Mouse (Mus musculus) large intestine, adult 2 months (tissue): ENCODE results near the gene Baiap2l1. TPM values are rescaled to one million over a fixed set of nuclear protein-coding genes. Genes with fewer than 3 reads are reported as not detected.

ENCODE experiments used
- DNase-seq: peaks from one replicate; pipeline ENCODE4 v3.0.0-alpha.2; 2012; ENCODE audit warnings: low read depth, low spot score
- WGBS: fragments of 180-500 bp; shearing (Covaris S2); methylation state at CpG from one replicate; pipeline ENCODE4 v1.1.7; 2018; 5-methylcytosine and 5-hydroxymethylcytosine counted together
- polyA plus RNA-seq: library from polyadenylated mRNA; depleted of rRNA; stranded (reverse); fragments of >200 nt; gene quantifications from 2 replicates; pipeline ENCODE4 v1.2.3, GENCODE M21; 2012

Baiap2l1 gene
- polyA plus RNA-seq, 1 experiment, result 37.1 TPM

DNA sequence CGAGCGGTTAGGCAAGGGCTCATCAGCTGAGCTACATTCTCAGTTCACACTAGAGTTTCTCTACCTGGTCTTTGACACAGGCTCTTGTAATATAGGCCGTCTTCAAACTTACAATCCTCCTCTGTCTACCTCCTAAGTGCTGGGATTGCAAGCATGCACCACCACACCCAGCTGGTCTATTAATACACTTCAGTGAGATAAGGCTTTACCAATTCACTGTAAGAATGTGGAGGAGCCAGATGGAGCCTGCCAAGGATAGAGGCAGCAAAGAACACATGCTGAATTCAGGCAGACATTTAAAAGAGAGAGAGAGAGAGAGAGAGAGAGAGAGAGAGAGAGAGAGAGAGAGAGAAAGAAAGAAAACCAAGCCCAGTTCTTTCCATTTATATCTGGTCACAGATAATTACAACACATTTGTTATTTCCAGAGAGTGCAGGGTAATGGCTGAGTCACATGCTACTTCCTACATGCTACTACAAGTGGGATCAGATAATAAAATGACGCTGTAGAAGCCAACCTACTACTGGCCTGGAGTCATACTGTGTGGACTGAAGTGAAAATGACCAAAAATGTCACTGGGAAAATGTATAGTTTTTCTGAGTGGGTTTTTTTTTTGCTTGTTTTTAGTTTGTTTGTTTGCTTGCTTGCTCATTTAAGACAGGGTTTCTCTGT lies 68.0 kb downstream of the Baiap2l1 start:
- 66% methylated on average over 4 of the region's 4 CpGs for WGBS

DNA sequence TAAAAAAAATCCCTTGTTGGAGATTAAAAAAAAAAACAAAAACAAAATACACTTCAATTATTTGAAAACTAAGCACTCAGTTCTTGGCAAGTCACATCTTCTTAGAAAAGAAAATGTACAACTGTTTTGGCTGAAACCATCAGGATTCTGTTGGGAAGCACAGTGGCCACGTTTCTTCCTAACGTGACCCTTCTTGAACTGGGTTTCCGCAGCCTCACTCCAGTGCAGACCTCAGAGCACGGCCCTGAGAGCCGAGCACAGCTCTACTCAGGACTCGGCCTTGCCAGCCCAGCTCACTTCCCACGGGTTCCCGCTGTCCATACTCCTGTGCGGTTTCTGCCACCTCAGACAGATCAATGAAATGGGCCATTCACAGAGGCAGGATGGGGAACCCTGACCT lies 69.5 kb downstream of the Baiap2l1 start:
- 88% methylated on average over 9 of the region's 9 CpGs for WGBS
- DNase-seq, result no peak

More for the DNA sequence above, 68.0 kb downstream of the Baiap2l1 start:
- DNase-seq, result no peak

DNA sequence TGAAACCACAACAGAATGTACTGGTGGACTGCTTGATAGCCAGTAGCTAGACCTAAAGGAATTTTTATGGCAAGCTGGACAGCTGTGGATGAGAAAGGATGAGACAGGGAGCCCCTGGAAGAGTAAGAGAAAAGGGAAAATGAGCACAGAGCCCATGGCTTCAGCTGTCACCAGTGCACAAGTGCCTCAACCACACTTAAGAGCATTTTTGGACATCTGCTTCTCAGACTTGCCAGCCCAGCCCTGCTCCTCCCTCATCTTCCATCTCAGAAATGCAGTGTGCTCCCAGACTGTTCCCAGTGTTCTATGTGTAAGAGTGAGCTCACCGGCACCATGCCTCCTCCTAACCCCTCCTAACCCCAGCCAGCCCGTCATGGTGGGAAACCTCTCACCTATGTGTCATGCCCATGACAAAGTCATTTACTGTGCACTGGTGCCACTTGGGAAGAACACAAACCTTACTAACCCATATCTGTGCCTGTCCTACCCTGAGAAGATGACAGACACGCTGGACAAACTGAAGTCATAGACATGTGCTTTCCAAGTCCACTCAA lies 70.6 kb downstream of the Baiap2l1 start:
- DNase-seq, result no peak
- 83% methylated on average over 3 of the region's 3 CpGs for WGBS

DNA sequence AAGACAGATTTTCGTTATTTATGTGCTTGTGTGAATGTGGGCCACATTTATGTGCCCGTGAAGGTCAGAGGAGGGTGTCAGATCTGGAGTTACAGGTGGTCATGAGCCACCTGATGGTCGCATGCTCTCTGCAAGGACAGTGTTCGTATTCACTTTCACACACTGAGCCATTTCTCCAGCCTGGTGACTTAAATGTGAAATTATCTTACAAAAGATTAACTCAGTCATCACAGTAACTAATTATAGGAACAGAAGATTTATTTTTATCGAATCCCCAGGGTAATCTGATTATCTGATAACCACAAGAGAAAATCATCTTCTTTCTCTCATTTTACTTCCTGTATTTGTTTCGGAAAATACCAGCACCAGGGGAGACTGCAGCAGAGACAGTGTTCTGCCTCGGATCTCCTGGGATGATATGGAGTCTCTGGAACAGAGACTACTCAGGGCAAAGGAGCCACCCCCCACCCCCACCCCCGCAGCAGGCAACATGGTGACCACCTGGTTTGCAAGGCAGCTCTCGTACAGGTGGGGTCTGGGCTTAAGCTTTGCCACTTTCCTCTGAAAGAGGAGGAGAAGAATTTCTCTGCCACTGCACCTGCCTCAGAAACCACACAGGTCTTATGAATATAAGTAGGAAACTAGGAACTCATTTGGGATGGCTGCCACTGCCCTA lies 71.2 kb downstream of the Baiap2l1 start:
- no peak for DNase-seq
- 74% methylated on average over 9 of the region's 9 CpGs for WGBS

DNA sequence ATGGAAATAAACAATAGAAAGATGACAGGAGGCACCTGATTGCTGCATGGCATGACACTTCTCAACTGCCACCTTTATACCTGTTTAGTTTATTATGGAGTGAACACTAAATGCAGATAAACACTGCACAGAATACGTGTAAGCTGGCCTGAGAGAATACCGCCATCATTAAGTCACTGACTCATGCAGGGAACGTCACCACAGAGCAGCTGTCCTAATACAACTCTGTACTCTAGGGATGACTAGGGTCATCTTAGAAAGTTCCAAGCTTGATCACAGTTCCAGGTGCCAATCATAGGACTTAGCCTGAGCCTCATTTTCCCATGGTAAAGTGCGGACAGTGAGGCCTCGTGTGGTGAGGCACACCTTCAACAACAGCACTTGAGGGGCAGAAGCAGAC lies 73.3 kb downstream of the Baiap2l1 start:
- 72% methylated on average over 5 of the region's 5 CpGs for WGBS
- no peak for DNase-seq

DNA sequence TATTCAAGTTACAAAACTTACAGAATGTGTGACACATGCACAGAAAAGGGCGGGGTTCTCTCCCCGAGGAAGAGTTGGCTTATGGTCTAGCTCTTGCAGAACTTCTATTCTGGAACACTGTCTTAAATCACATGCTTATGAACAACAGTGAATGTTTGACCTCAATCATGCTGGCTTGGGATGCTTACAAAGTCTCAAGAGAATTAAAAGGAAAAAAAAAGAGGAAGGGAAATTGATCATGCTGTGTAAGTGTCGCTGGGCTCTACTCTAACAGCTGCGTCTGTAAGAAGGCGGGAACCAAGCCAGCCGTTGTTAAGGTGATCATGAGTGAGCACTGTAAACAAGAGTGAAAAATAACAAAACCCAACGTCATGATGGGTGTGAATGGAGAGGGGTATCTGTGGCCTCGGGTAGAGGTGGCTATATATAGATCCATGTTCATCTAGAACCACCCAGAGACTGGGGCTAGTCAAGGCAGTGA lies 74.3 kb downstream of the Baiap2l1 start:
- WGBS, result 22% methylated on average over 8 of the region's 8 CpGs

DNA sequence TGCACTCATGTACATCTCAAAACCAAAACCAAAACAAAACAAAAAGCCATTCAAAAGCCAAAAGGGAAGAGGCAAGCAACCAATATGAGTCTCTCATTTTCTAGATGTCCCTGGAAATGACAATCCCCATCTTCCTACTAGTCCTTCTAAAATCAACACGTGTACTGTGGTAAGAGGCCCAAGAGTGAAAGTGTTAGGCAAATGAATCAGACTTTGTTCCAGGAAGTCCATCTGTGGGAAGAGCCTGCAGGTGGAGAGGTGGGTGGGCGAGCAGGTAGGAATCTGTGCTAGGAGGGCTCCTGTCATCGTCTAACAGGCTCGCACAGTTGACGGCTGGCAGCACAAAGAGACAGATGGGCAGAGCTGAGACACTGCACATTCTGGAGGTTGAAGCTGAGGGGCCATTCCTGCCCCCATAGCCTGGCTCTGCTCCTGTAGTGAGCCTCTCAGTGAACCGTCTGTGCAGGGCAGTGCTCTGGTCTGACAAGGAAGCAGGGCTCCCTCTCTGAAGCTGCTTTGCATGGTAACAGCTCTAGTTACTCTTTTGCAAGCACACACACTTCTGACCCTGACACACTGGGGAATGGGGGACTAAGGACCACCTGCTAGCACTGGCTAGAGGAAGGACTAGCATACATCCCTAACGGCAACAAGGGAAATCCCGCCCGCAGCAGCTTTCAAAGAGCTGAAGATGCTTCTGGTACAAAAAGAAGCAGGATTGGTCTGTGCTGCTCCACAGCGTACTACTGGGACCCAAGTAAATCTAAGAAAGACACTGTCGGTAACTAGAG lies 75.2 kb downstream of the Baiap2l1 start:
- DNase-seq, result no peak
- WGBS, result 58% methylated on average over 11 of the region's 11 CpGs

More for the DNA sequence above, 74.3 kb downstream of the Baiap2l1 start:
- no peak for DNase-seq

DNA sequence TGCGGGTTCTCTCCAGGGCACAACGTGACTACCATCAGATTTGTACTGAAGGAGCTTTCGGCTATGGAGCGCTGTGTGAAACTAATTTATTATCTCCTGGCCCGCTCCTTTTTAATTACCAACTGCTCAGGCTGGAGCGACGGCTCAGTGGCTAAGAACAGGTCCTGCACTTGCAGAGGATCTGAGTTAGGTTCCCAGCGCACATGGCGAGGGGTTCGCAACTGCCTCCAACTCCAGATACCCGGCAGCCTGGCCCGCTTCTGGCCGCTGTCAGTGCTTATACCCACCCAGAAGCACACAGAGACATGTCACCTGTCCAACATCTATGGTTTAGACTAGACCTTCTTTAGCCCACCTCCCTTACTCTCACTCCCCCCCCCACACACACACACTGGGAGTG lies 78.0 kb downstream of the Baiap2l1 start:
- WGBS, result 98% methylated on average over 13 of the region's 13 CpGs
- DNase-seq, result no peak

DNA sequence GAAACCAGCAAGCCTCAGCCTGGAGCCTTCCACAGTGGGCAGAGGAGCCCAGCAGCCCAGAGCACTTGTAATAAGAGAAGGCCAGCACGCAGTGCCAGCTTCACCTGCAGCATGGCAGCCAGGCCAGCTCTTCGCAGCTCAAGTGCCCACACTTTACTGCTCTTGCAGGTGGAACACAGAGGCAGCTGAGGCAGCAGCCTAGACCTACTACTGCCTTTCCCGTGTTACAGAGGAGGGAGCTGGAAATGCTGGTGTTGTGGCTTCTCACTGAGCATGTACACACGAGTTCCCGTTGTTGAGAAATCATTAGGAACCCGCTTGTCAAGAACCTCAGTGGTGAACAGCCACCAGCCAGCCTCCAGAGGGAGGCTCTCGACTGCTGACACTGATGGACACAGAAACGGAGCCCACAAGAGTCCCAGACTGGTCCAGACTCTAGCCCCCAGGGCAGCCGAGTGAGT lies 78.8 kb downstream of the Baiap2l1 start:
- no peak for DNase-seq
- 76% methylated on average over 9 of the region's 9 CpGs for WGBS

DNA sequence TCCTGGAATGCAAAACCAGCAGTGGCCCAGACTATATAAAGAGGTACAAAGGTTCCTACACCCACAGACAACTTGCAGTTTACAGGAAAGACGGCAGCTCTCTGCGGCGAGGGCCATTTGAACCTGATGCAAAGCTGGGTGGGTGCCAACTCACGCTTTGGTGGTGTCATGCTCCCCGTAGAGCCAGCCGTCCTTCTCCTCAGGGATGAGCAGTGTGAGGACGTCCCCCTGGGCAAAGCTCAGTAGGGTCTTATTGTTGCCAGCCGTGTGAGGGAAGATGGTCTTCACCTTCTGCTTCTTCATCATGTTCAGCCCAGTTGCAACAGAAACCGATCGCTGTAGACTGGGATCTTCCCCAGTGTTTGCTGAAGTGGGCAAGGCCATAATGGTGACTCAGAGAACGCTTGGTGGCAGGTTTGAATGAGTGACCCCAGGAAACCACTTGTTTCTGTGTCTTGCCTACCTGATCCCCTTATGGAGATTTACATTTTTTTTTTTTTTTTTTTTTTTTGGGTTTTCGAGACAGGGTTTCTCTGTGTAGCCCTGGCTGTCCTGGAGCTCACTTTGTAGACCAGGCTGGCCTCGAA lies 79.4 kb downstream of the Baiap2l1 start:
- WGBS, result 62% methylated on average over 12 of the region's 13 CpGs
- DNase-seq, result no peak

DNA sequence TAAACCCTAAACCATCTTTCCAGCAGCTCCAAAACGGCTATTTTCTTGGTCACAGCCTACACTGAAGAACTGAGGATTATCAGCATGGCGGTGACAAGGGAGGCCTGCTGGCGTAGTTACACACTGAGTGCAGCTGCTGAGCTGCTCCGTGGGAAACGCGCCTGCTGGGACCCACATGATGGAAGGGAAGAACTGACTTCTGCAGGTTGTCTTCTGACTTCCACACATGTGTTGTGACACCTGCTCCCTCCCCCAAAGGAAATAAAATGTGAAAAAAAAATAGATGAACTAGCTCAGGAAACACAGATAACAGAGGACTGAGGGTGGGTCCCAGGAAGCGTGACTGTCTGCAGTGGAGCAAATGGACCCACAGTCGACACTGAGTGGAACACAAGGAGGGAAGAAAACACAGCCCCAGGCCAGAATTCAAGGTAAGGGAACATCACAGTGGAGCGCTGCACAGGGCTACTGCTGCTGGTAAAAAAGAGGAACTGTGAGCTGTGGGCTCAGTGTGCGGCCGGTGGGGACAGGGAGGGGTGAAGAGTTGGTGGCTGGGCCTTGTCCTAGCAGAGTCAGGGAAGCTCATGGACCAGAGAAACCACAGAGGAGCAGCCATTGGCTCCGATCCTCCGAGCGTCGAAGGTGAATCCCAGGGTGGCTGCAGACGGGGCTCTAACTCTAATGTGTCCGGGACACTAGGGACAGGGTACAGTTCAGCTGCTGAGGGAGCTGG lies 80.8 kb downstream of the Baiap2l1 start:
- no peak for DNase-seq
- 81% methylated on average over 17 of the region's 17 CpGs for WGBS

DNA sequence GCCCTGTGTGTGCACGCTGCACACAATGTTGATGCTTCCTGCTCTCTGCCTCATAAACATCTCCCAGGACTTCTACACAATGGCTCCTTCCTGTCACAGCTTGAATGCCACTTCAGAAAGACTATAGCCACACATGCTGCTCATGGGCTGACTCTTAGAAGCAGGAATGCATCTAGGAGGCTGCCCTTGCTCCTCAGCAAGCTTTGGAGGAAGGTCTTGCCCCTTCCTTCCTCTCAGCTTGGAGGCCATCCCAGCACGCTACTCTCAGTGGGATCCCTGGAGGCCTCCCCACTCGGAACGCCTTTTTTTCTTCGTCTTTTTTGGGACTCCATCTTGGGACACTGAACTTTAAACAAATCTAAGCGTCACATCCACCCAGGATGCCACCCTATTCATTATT lies 83.0 kb downstream of the Baiap2l1 start:
- 83% methylated on average over 6 of the region's 6 CpGs for WGBS
- no peak for DNase-seq

DNA sequence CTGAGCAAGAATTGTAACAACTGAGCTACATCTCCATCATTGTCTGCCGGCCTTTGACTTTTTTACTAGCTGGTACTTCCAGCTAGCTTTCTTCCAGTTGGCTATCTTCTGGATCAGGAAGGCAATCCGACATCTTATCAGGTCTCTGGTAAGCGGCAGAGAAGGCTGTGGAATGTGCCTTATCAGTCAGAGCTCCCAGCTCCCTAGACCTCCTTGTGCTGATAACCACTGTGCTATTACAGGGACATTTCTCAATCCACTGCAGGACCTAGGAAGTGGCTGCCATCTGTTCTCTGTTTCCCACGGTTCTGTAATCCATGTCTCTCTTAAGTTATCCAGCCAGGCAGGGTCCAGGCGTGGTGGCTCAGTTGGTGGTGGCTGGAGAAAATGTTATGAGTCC lies 86.1 kb downstream of the Baiap2l1 start:
- DNase-seq, result no peak

DNA sequence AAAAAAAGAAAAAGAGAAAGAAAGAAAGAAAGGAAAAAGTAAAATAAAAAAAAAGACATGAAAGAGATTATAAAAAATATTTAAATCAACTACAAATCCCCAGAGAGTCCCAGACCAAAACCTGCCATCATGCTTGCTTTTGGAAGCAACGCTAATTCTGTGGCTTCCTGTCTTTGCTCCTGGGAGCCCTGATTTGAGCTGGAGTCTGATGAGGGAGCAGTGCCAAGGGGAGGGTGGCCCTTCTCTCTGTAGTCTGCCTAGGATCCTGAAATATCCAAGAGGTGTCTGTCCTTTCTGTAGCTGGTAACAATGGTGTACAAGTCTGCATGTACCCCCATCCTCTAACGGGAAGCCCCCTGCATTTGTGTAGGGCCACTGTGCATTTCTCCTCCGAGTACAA lies 86.8 kb downstream of the Baiap2l1 start:
- DNase-seq, result no peak
- 86% methylated on average over 3 of the region's 3 CpGs for WGBS

More for the DNA sequence above, 86.1 kb downstream of the Baiap2l1 start:
- WGBS, result 71% methylated on average over 5 of the region's 5 CpGs

DNA sequence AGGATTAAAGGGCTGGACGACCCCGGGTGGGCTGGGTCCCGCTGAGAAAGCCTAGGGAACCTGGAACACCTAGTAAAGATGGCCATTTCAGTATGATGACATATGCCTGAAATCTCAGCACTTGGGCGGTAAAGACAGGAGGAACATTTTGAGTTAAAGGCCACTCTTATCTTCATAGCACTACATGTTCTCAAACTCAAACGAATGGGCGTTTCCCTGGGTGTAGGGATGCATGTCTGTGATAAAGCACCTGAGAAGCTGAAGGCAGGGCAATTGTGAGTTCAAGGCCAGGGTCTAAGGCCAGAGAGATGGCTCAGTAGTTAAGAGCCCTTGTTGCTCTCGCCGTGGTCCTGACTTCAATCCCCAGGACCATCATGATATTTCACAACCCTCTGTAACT lies 87.5 kb downstream of the Baiap2l1 start:
- no peak for DNase-seq
- 86% methylated on average over 8 of the region's 8 CpGs for WGBS

DNA sequence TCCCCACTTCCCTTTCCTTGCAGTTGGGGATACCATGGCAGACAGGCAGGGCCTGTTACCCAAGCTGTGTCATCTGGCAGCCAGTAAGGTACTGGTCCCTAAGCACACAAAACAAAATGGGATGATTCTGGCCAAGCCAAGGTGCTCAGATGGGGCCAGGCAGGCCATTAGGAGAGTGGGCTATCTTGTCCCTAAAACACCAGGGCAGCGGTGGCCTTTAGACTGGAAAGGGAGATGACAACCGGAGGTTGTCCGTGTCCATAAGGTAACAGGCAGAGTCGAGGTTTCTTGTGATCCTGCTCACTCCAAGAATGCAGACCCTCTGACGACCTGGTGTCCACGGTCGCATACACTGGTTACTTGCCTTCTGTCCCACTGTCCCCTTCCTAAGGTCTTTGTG lies 88.0 kb downstream of the Baiap2l1 start:
- DNase-seq, result no peak
- 94% methylated on average over 7 of the region's 7 CpGs for WGBS

DNA sequence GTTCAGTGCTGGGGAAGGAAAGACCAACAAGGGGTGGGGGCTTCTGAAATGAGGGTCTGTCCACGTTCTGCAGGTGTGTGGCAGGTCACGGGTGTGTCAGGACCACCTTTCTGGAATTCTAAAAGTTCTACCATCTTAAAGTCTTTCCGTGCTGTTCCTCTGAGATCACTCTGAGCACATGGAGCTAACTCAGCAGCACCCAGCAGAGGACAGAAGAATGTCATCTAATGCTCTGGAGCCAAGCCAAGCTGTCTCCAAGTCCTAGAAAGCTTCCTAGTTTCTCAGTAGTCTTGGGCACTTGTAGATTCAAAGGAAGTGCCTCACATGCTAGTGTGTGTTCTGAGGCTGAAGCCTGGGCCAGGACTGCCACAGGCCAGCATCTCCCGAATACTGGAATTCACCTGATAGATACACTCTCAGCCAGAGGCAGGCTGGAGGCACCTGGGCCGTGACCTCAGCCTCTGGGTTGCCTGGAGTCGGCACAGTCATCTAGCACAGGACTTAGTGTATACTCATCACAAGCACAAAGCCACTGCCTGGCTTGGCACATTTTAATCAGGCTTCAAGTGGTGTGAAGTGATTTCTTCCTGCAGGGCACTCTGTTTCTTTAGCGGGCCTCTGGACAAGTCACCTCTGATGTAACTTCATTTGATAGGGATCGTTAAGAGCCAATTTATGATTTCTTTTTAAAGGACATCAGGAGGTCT lies 90.2 kb downstream of the Baiap2l1 start:
- no peak for DNase-seq
- 57% methylated on average over 8 of the region's 8 CpGs for WGBS

DNA sequence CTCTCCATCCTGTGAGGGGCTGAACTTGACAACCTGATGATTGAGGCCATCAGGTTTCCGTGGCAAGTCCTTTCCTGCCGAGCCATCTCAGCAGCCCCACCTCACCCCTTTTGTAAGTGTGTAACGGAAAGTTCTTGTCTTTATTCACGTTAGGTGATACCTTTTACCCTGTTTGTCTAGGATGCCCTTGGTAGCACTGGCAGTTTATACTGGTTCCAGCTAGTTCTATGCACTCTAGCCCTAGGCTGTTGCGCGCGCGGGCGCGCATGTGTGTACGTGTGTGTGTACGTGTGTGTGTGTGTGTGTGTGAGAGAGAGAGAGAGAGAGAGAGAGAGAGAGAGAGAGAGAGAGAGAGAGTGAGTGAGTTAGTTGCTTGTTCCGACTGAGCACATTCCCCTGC lies 94.4 kb downstream of the Baiap2l1 start:
- 79% methylated on average over 13 of the region's 13 CpGs for WGBS
- no peak for DNase-seq

DNA sequence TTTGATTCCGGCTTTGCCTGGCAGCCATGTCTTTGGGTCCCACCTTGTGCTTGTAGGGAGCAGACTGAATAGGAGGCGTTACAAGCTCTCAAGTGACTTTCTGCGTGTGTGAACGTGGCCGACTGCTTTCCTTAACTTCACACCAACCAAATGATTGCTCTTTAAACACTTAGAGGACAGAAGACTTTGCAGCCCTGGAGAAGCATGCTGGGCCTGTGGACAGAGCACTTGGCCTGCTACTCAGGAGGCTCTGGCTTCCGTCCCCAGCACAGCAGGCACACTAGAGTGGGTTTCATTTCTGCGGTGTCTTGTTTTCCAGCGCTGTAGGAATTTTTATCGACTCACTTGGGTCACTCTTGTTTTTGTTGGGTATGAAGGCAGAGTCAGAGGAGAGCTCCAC lies 94.8 kb downstream of the Baiap2l1 start:
- no peak for DNase-seq
- WGBS, result 71% methylated on average over 9 of the region's 9 CpGs
